Mouse (Mus musculus) forebrain, embryonic 15.5 days (tissue): ENCODE measurements around the gene Fcho2. TPM values are rescaled to one million over a fixed set of nuclear protein-coding genes. Genes with fewer than 3 reads are reported as not detected.
"Not testable (repeated sequence)": the region's sequence is repeated elsewhere in the genome, so short reads cannot be mapped to it uniquely, and the experiment has no call there.

Experiments
- ATAC-seq: fragments of 200-750 bp; cut with Nextera tagmentation; replicated peaks from 2 replicates; pipeline ENCODE4 v1.8.0; 2017; ENCODE audit warnings: mild to moderate bottlenecking, moderate TSS enrichment, moderate library complexity
- H3K27ac ChIP-seq: fragments of 300-500 bp; sonication (generic); replicated peaks from 2 replicates; pipeline ENCODE4 v1.5.1; 2015; ENCODE audit warnings: mild to moderate bottlenecking, inconsistent platforms
- H3K27me3 ChIP-seq: fragments of 300-500 bp; sonication (generic); 2 replicates; pipeline ENCODE4 v1.6.1; 2015; ENCODE audit warnings: inconsistent platforms
- H3K36me3 ChIP-seq: fragments of 300-500 bp; sonication (generic); 2 replicates; pipeline ENCODE4 v1.6.1; 2015; ENCODE audit warnings: mild to moderate bottlenecking, inconsistent platforms
- H3K4me1 ChIP-seq: fragments of 300-500 bp; sonication (generic); 2 replicates; pipeline ENCODE4 v1.6.1; 2015; ENCODE audit warnings: inconsistent platforms
- H3K4me2 ChIP-seq: fragments of 300-500 bp; sonication (generic); replicated peaks from 2 replicates; pipeline ENCODE4 v1.6.1; 2015; ENCODE audit warnings: mild to moderate bottlenecking, inconsistent platforms
- H3K4me3 ChIP-seq: fragments of 300-500 bp; sonication (generic); 2 replicates; pipeline ENCODE4 v1.5.1; 2015; ENCODE audit warnings: mild to moderate bottlenecking, inconsistent platforms
- H3K9ac ChIP-seq: fragments of 300-500 bp; sonication (generic); replicated peaks from 2 replicates; pipeline ENCODE4 v1.6.1; 2015; ENCODE audit warnings: mild to moderate bottlenecking, inconsistent platforms
- H3K9me3 ChIP-seq: fragments of 300-500 bp; sonication (generic); 2 replicates; pipeline ENCODE4 v1.6.1; 2016; ENCODE audit warnings: inconsistent platforms
- WGBS: fragments of 180-500 bp; shearing (Covaris S2); methylation state at CpG from one replicate; pipeline ENCODE4 v1.1.7; 2015; ENCODE audit warnings: mixed read lengths; 5-methylcytosine and 5-hydroxymethylcytosine counted together
- polyA plus RNA-seq: library from polyadenylated mRNA; unstranded; fragments of >200 nt; fragmentation: Nextera tagmentation; extraction: Ambion mirVana; gene quantifications from 2 replicates; pipeline ENCODE4 v1.2.1, GENCODE M21; 2015

Gene Fcho2
- polyA plus RNA-seq, 1 experiment from 2014 or later, result 30.6 TPM

GRCm38 (mm10) chr13:98817766-98818165, 2.5 kb upstream of the Fcho2 start:
- H3K9me3 ChIP-seq, result no peaks in the 10 kb centered on the region
- no peaks in the 10 kb centered on the region for H3K36me3 ChIP-seq
- ATAC-seq, result no peak
- peaks cover 11% of the 10 kb centered on the region; the same call in 1 of the 2 replicates for H3K4me1 ChIP-seq
- 54% methylated on average over 4 of the region's 4 CpGs for WGBS
- no peak overlapping the region for H3K27ac ChIP-seq
- H3K4me2 ChIP-seq, result no peak overlapping the region
- no peak overlapping the region for H3K9ac ChIP-seq
- H3K27me3 ChIP-seq, result no peaks in the 10 kb centered on the region
- no peak overlapping the region for H3K4me3 ChIP-seq

- ATAC-seq, H3K9ac ChIP-seq, H3K4me2 ChIP-seq, H3K4me3 ChIP-seq, H3K27me3 ChIP-seq, H3K9me3 ChIP-seq, H3K36me3 ChIP-seq, H3K27ac ChIP-seq: not testable (repeated sequence)
- 80% methylated on average over 4 of the region's 4 CpGs for WGBS
- peaks cover 16% of the 10 kb centered on the region for H3K4me1 ChIP-seq
These were observed 1.9 kb upstream of the Fcho2 start for GRCm38 (mm10) chr13:98816981-98817660.

- 90% methylated on average over 9 of the region's 9 CpGs for WGBS
- H3K4me3 ChIP-seq, result no peak overlapping the region
- no peak overlapping the region for H3K27ac ChIP-seq
- no peak overlapping the region for H3K9ac ChIP-seq
- no peaks in the 10 kb centered on the region for H3K27me3 ChIP-seq
- ATAC-seq, result no peak
- no peak overlapping the region for H3K4me2 ChIP-seq
- H3K9me3 ChIP-seq, result no peaks in the 10 kb centered on the region
- no peaks in the 10 kb centered on the region for H3K36me3 ChIP-seq
- peaks cover 16% of the 10 kb centered on the region for H3K4me1 ChIP-seq
These were observed 1.3 kb upstream of the Fcho2 start for GRCm38 (mm10) chr13:98816571-98816970.

GRCm38 (mm10) chr13:98814275-98815040, 791 bp downstream of the Fcho2 start:
- under 1% methylated on average over 80 of the region's 81 CpGs for WGBS
- ATAC-seq, result peak; percentile 63
- Histone ChIP-seq H3K9me3 (no peaks in the 10 kb centered on the region), H3K4me3 (peak overlapping the region; percentile 86), H3K9ac (peak overlapping the region; percentile 87), H3K27me3 (no peaks in the 10 kb centered on the region), H3K27ac (peak overlapping the region; percentile 90), H3K36me3 (no peaks in the 10 kb centered on the region), H3K4me2 (peak overlapping the region; percentile 49), H3K4me1 (peaks cover 16% of the 10 kb centered on the region)

GRCm38 (mm10) chr13:98813596-98814274, 1.5 kb downstream of the Fcho2 start:
- peaks cover 16% of the 10 kb centered on the region for H3K4me1 ChIP-seq
- WGBS, result 25% methylated on average over 12 of the region's 12 CpGs
- H3K27me3 ChIP-seq, result no peaks in the 10 kb centered on the region
- no peak for ATAC-seq
- peak overlapping the region; percentile 86 for H3K4me3 ChIP-seq
- H3K36me3 ChIP-seq, result no peaks in the 10 kb centered on the region
- H3K9ac ChIP-seq, result peak overlapping the region; percentile 87
- no peaks in the 10 kb centered on the region for H3K9me3 ChIP-seq
- no peak overlapping the region for H3K27ac ChIP-seq
- peak overlapping the region; percentile 49 for H3K4me2 ChIP-seq

- no peak for ATAC-seq
- Histone ChIP-seq H3K27ac (no peak overlapping the region), H3K4me2 (peak overlapping the region; percentile 49), H3K4me1 (peaks cover 16% of the 10 kb centered on the region), H3K4me3 (peak overlapping the region; percentile 86; the same call in 1 of the 2 replicates), H3K27me3 (no peaks in the 10 kb centered on the region), H3K36me3 (no peaks in the 10 kb centered on the region), H3K9ac (no peak overlapping the region), H3K9me3 (no peaks in the 10 kb centered on the region)
- 81% methylated on average over 2 of the region's 2 CpGs for WGBS
These were observed 2.1 kb downstream of the Fcho2 start for GRCm38 (mm10) chr13:98813167-98813566.

GRCm38 (mm10) chr13:98812285-98812684, 3.0 kb downstream of the Fcho2 start:
- no peak for ATAC-seq

GRCm38 (mm10) chr13:98810143-98810542, 5.1 kb downstream of the Fcho2 start:
- Histone ChIP-seq H3K4me1 (peaks cover 13% of the 10 kb centered on the region), H3K9ac (no peak overlapping the region), H3K9me3 (no peaks in the 10 kb centered on the region), H3K27me3 (no peaks in the 10 kb centered on the region), H3K4me2 (no peak overlapping the region), H3K36me3 (peaks cover under 1% of the 10 kb centered on the region; the same call in 1 of the 2 replicates), H3K4me3 (no peak overlapping the region), H3K27ac (no peak overlapping the region)
- WGBS, result 85% methylated on average over 6 of the region's 6 CpGs
- no peak for ATAC-seq

More at GRCm38 (mm10) chr13:98812285-98812684, 3.0 kb downstream of the Fcho2 start:
- Histone ChIP-seq H3K9me3 (no peaks in the 10 kb centered on the region), H3K9ac (no peak overlapping the region), H3K36me3 (no peaks in the 10 kb centered on the region), H3K4me3 (no peak overlapping the region), H3K27me3 (no peaks in the 10 kb centered on the region), H3K27ac (no peak overlapping the region), H3K4me1 (peaks cover 16% of the 10 kb centered on the region), H3K4me2 (no peak overlapping the region)
- 78% methylated on average over 4 of the region's 4 CpGs for WGBS

- H3K4me2 ChIP-seq, result no peak overlapping the region
- ATAC-seq, result no peak
- H3K9me3 ChIP-seq, result no peaks in the 10 kb centered on the region
- H3K4me1 ChIP-seq, result peaks cover 13% of the 10 kb centered on the region
- no peak overlapping the region for H3K9ac ChIP-seq
- no peak overlapping the region for H3K27ac ChIP-seq
- H3K36me3 ChIP-seq, result peaks cover 4% of the 10 kb centered on the region; the same call in 1 of the 2 replicates
- no peaks in the 10 kb centered on the region for H3K27me3 ChIP-seq
- H3K4me3 ChIP-seq, result no peak overlapping the region
- WGBS, result 98% methylated on average over 1 of the region's 1 CpGs
These were observed 6.2 kb downstream of the Fcho2 start for GRCm38 (mm10) chr13:98809087-98809486.

GRCm38 (mm10) chr13:98804480-98804879, 10.8 kb downstream of the Fcho2 start:
- 95% methylated on average over 1 of the region's 1 CpGs for WGBS
- 0 out of 2 replicates have a peak, but pooled peaks cover 5% of the 10 kb centered on the region for H3K9me3 ChIP-seq
- no peaks in the 10 kb centered on the region for H3K27me3 ChIP-seq
- no peak overlapping the region for H3K27ac ChIP-seq
- H3K9ac ChIP-seq, result no peak overlapping the region
- H3K4me1 ChIP-seq, result no peaks in the 10 kb centered on the region
- no peak overlapping the region for H3K4me3 ChIP-seq
- ATAC-seq, result no peak
- H3K4me2 ChIP-seq, result no peak overlapping the region
- H3K36me3 ChIP-seq, result peaks cover 19% of the 10 kb centered on the region

GRCm38 (mm10) chr13:98803699-98804098, 11.6 kb downstream of the Fcho2 start:
- Histone ChIP-seq H3K4me1 (no peaks in the 10 kb centered on the region), H3K27me3 (no peaks in the 10 kb centered on the region), H3K27ac (no peak overlapping the region), H3K4me3 (no peak overlapping the region), H3K9me3 (0 out of 2 replicates have a peak, but pooled peaks cover 5% of the 10 kb centered on the region), H3K4me2 (no peak overlapping the region), H3K9ac (no peak overlapping the region), H3K36me3 (peaks cover 25% of the 10 kb centered on the region)
- 89% methylated on average over 4 of the region's 4 CpGs for WGBS
- no peak for ATAC-seq

- Histone ChIP-seq H3K36me3 (peaks cover 27% of the 10 kb centered on the region), H3K9ac (no peak overlapping the region), H3K4me3 (no peak overlapping the region), H3K9me3 (0 out of 2 replicates have a peak, but pooled peaks cover 5% of the 10 kb centered on the region), H3K27ac (no peak overlapping the region), H3K4me2 (no peak overlapping the region), H3K27me3 (no peaks in the 10 kb centered on the region), H3K4me1 (no peaks in the 10 kb centered on the region)
- no peak for ATAC-seq
- WGBS, result 90% methylated on average over 3 of the region's 3 CpGs
These were observed 12.3 kb downstream of the Fcho2 start for GRCm38 (mm10) chr13:98802957-98803356.
